Mouse (Mus musculus): ENCODE measurements around the gene Fcor.
A peak's percentile ranks its signal among the peaks of the same experiment; 100 is the strongest.

Fcor gene

GRCm38 (mm10) chr8:3671980-3672491 is at the start of gene Fcor:
Gene Fcor (minus strand): TSS chr8:3672362.
- DNase-seq: peak; percentile 85 to 91

DNA sequence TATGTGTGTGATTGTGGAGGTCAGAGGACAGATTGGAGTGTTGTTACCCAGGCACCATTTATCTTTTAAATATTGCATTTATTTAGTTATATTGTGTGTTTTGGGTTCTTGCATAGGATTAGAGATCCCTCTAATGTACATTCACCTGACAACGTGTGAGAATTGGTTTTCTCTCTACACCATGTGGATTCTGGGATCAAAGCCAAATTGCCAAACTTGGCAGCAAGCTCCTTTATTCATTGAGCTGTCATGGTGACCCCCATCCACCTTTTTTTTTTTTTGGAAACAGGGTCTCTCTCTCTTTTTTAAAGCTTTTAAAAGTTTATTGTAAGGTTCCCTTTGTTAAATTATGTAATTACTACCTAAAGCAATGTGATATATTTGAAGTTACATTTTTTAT is 48.9 kb upstream of the Fcor start:
- DNase-seq: no peak

DNA sequence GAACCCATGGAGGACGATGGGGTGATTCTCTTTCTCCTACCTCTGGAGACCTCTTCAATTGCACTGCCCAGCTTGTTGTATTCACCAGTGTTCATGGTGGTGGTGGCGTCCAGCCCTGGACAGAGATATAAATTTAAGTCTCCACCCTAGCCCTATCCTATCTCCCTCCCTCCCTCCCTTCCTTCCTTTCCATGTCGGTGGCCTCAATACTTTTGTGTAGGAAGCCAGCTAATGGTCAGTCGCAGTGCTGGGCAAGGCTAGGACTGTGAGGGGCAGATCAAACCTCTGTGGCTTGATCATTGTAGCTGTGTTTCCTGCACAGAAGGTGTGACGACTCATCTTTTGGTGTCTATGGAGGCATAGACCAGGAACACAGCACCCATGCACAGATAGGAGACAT is 48.4 kb upstream of the Fcor start, which contains the start of gene Clec4g:
TSS of gene Clec4g (minus strand) at position 101 of the 400 bp plus-strand sequence.
- DNase-seq: no peak

- peak; percentile 70 to 74 for DNase-seq
Measured at GRCm38 (mm10) chr8:3718559-3718958, 46.4 kb upstream of the Fcor start.

DNA sequence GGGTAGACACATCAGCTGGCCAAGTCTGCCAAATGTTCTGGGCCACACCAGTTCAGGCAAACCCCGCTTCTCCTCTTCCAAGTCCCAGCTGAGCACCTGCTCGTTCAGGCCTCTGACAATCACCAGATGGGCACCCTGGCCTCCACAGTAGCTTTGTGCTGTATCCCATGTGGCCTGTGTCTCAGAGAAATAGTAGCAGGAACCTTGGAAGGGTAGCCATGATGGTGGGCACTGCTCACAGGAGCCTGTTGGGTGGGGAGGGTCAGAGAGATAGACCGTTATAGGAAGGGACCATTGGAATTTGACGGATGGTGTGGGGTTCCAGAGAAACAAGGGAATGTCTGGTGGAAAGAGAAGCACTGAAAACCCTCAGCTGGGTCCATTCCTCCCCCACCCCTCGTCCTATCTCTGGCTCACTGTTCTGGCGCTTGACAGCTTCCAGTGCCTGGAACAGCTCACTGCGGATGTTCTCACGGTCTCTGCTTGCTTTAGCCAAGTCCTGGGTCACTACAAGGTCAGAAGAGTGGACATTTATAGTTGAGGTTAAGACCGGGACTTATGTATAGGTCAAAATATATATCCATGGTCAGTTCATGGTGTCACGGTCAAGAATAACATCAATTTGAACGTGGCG is 45.3 kb upstream of the Fcor start:
- no peak for DNase-seq

- no peak for DNase-seq
Measured at GRCm38 (mm10) chr8:3711646-3712045, 39.5 kb upstream of the Fcor start.

- no peak for DNase-seq
Measured at GRCm38 (mm10) chr8:3710312-3710711, 38.1 kb upstream of the Fcor start.

DNA sequence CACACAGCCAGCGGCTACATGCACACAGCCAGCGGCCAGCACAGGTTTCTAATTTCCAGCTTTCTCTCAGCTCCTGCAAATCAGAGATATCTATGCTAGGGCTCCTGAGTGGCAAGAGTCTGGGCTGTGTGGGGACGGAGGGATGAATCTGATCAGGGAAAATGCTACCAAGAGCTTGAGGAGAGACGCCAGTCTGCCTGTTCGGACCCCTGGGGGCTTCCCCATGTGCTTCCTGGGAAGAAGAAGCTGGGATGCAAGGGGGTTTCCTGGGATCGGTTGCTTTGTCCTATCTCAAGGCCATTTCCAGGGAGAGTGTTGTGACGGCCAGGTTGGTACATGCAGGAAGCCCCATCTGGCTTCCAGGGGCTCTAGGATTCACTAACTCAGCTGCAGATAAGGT is 35.4 kb upstream of the Fcor start:
- no peak for DNase-seq

GRCm38 (mm10) chr8:3705711-3706110 is 33.5 kb upstream of the Fcor start:
- DNase-seq: peak in 1 of 2 experiments; percentile 17

GRCm38 (mm10) chr8:3701491-3701890 is 29.3 kb upstream of the Fcor start:
- no peak for DNase-seq

- no peak for DNase-seq
Measured at GRCm38 (mm10) chr8:3694121-3694520, 22.0 kb upstream of the Fcor start, which contains the start of gene Fcer2a. Gene Fcer2a (minus strand): TSS chr8:3694175.

GRCm38 (mm10) chr8:3690774-3691173 is 18.6 kb upstream of the Fcor start:
- DNase-seq: no peak

GRCm38 (mm10) chr8:3687537-3687936 is 15.4 kb upstream of the Fcor start:
- no peak for DNase-seq

GRCm38 (mm10) chr8:3685422-3685821 is 13.3 kb upstream of the Fcor start:
- DNase-seq: no peak

DNA sequence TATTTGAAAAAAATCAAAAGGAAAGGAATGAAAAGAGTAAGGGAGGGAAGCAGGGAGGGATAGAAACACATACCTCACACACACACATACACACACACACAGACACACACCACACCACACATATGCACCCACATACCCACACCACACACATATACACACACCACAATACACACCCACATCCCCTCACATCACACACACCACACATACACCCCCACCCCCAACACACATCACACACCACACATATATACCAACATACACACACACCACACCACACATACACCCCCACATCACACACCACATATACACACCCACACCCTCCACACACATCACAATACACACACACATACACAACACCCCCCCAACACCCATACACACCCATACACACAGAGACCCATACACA is 12.4 kb upstream of the Fcor start:
- DNase-seq: no peak

DNA sequence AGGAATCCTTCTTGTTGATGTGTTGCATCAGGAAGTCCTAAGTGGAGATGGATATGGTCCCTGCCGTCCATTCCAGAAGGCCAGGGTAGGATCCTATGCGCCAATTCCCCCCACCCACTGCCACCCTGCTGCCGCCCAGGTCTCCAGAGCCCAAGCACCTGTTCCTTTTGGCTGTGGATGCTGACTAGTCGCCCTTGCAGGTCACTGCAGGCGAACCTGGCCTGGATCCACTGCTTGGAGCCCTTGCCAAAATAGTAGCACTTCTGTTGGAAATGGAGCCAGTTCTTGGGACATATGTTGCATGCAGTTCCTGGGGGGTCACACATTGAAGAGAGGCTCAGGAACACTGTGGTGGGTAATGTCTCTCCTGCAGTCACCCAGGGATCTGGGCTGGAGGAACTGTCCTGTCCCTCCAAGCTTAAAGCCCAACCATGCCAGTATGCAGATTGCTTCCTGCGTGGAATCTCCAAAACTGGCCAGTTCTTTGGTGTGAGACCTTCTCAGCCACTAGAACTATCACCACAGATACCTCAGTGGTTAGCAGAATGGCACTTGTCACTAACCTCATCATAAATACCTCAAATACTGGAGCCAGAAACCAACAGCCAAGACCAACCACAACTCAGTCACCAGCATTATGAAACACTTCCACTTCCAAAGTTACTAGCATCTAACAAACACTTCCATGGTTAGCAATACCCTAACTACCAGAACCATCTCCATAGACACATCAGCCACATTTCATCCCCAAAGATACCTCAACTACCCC is 11.4 kb upstream of the Fcor start:
- DNase-seq: no peak

GRCm38 (mm10) chr8:3682435-3682834 is 10.3 kb upstream of the Fcor start:
- no peak for DNase-seq

- DNase-seq: no peak
Measured at GRCm38 (mm10) chr8:3679656-3680055, 7.5 kb upstream of the Fcor start.

GRCm38 (mm10) chr8:3679236-3679635 is 7.1 kb upstream of the Fcor start:
- no peak for DNase-seq

DNA sequence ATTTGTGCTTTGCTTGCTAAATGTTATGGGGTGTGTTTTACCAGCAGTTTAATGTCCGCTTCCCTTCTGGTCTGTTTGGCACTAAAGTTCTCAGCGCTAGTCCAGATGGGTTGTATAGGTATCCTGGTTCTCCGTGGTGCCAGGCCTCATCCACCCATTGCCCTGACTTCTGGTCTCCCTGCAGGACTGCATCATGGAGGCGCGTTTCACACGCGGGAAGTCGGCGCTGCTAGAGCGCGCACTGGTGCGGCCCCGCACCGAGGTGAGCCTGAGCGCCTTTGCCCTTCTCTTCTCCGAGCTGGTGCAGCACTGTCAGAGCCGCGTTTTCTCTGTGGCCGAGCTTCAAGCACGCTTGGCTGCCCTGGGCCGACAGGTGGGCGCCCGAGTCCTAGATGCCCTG is 6.7 kb upstream of the Fcor start:
- DNase-seq: no peak

GRCm38 (mm10) chr8:3676993-3677579 is 4.9 kb upstream of the Fcor start:
- peak in 1 of 2 experiments; percentile 29 for DNase-seq

- DNase-seq: peak; percentile 94
Measured at GRCm38 (mm10) chr8:3676131-3676992, 4.2 kb upstream of the Fcor start, which contains the start of gene Trappc5. Gene Trappc5 (plus strand): TSS chr8:3676299.

DNA sequence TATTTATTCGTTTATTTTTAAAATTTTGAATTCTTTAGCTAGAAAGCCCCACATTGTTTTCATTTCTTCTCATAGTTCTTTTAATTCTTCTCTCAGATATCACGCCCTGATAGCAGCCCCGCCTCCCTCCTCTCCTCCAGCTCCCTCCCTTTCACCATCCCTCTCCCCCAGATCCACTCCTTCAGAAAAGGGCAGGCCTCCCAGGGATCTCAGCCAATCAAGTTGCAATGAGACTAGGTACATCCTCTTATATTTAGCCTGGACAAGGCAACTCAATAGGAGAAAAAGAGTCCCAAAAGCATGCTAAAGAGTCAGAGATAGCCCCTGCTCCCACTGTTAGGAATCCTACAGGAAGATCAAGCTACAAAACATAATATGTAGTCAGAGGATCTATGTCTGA is 2.5 kb upstream of the Fcor start:
- no peak for DNase-seq
